ENCODE assay signal across 8 mouse cellular contexts in genomic region chr10:78411851-78412250, GRCm38 (mm10). TPM values are rescaled to one million over a fixed set of nuclear protein-coding genes. Genes with fewer than 3 reads are reported as not detected.
A peak's percentile ranks its signal among the peaks of the same experiment; 100 is the strongest.
DNase-seq lines count a peak whose midpoint lies in the region; ATAC-seq and TF ChIP-seq lines count a peak whose summit lies in the region.

No protein-coding gene starts in this region.

- peak overlapping the region; percentile 78 for H3K4me2 ChIP-seq in lung, postnatal 0 days (replicated peaks; ENCODE audit: low read depth, low read length)
- H3K4me2 ChIP-seq in intestine, postnatal 0 days (replicated peaks; ENCODE audit: low read depth) = peak overlapping the region; percentile 85

- peaks cover 12% of the 10 kb centered on the region; the same call in 1 of the 2 replicates for H3K36me3 ChIP-seq in lung, postnatal 0 days (ENCODE audit: insufficient read depth, low read length)
- peaks cover 37% of the 10 kb centered on the region for H3K36me3 ChIP-seq in intestine, postnatal 0 days (ENCODE audit: control insufficient read depth, insufficient read depth)

- peak overlapping the region; percentile 82 for H3K9ac ChIP-seq in lung, postnatal 0 days (replicated peaks; ENCODE audit: low read depth)
- peak overlapping the region; percentile 79 for H3K9ac ChIP-seq in intestine, postnatal 0 days (ENCODE audit: low read depth, low read length)

- no peaks in the 10 kb centered on the region for H3K9me3 ChIP-seq in lung, postnatal 0 days (ENCODE audit: low read length)
- H3K9me3 ChIP-seq in intestine, postnatal 0 days (ENCODE audit: control insufficient read depth) = no peaks in the 10 kb centered on the region

- H3K4me3 ChIP-seq in lung, postnatal 0 days (ENCODE audit: low read depth, low read length) = peak overlapping the region; percentile 88
- H3K4me3 ChIP-seq in embryonic fibroblast, embryonic 13.5 days (ENCODE audit: insufficient read depth, low read length) = peak overlapping the region; percentile 79
- H3K4me3 ChIP-seq in intestine, postnatal 0 days (ENCODE audit: low read depth, low read length) = peak overlapping the region; percentile 58
- peak overlapping the region; percentile 90 for H3K4me3 ChIP-seq in olfactory bulb, adult 2 months (ENCODE audit: insufficient read depth, low read depth, low read length)

- ATAC-seq in lung, postnatal 0 days = no peak
- no peak for ATAC-seq in intestine, postnatal 0 days

- H3K27ac ChIP-seq in lung, postnatal 0 days (ENCODE audit: low read length) = peak overlapping the region; percentile 91; the same call in 1 of the 2 replicates
- peak overlapping the region; percentile 30; the same call in 1 of the 2 replicates for H3K27ac ChIP-seq in embryonic fibroblast, embryonic 13.5 days (ENCODE audit: insufficient read depth, low read length)
- H3K27ac ChIP-seq in intestine, postnatal 0 days (ENCODE audit: low read depth, low read length) = peak overlapping the region; percentile 84; the same call in 1 of the 2 replicates
- peak overlapping the region; percentile 77; the same call in 1 of the 2 replicates for H3K27ac ChIP-seq in olfactory bulb, adult 2 months (ENCODE audit: insufficient read depth, low read depth, low read length)

- H3K4me1 ChIP-seq in lung, postnatal 0 days (ENCODE audit: insufficient read depth, low read depth, low read length) = no peaks in the 10 kb centered on the region
- peaks cover 5% of the 10 kb centered on the region for H3K4me1 ChIP-seq in embryonic fibroblast, embryonic 13.5 days (ENCODE audit: control insufficient read depth, insufficient read depth, low read length)
- no peaks in the 10 kb centered on the region for H3K4me1 ChIP-seq in intestine, postnatal 0 days (replicated peaks; ENCODE audit: control insufficient read depth, insufficient read depth, low read length)
- H3K4me1 ChIP-seq in olfactory bulb, adult 2 months (ENCODE audit: control insufficient read depth, insufficient read depth, low read length) = peaks cover 20% of the 10 kb centered on the region

- peak; percentile 25 for DNase-seq in lung, postnatal 0 days (ENCODE audit: low spot score)
- no peak for DNase-seq in lung, postnatal 36 days
- DNase-seq in right cerebral cortex, postnatal 14 days = no peak
- no peak for DNase-seq in ovary, postnatal 14 days (ENCODE audit: low spot score)
- DNase-seq in yolk sac, embryonic 10.5 days (ENCODE audit: low spot score) = no peak

- no peaks in the 10 kb centered on the region for H3K27me3 ChIP-seq in lung, postnatal 0 days (replicated peaks; ENCODE audit: insufficient read depth, low read length)
- no peaks in the 10 kb centered on the region for H3K27me3 ChIP-seq in intestine, postnatal 0 days (replicated peaks; ENCODE audit: control insufficient read depth, insufficient read depth, low read length)

- no peak for TF ChIP-seq CTCF in lung, postnatal 0 days (IDR thresholded peaks at IDR 0.05)
- TF ChIP-seq CTCF in embryonic fibroblast, embryonic 13.5 days (IDR thresholded peaks at IDR 0.05; ENCODE audit: borderline replicate concordance, insufficient read depth, low read length) = no peak
- TF ChIP-seq CTCF in intestine, postnatal 0 days (IDR thresholded peaks at IDR 0.05; ENCODE audit: low read depth) = no peak
- no peak for TF ChIP-seq CTCF in olfactory bulb, adult 2 months (IDR thresholded peaks at IDR 0.05; ENCODE audit: insufficient read depth, low read depth, low read length)

- 13% methylated on average over 8 of the region's 8 CpGs for WGBS in lung, postnatal 0 days
- WGBS in intestine, postnatal 0 days = 9% methylated on average over 8 of the region's 8 CpGs
- 11% methylated on average over 8 of the region's 8 CpGs for WGBS in olfactory bulb, adult 2 months

- TF ChIP-seq POLR2A in embryonic fibroblast, embryonic 13.5 days (IDR thresholded peaks at IDR 0.05; ENCODE audit: low read depth, low read length) = no peak
- no peak for TF ChIP-seq POLR2A in olfactory bulb, adult 2 months (IDR thresholded peaks at IDR 0.05; ENCODE audit: insufficient read depth, low read depth, low read length)

- no peak for TF ChIP-seq EP300 in lung, postnatal 0 days (IDR thresholded peaks at IDR 0.05)

RNA-seq across cellular contexts. Expression of gene Rrp1, which starts 1.0 kb away (rescaled TPM):
- 171 and 175 TPM in 2 replicates for polyA plus RNA-seq in lung, postnatal 0 days (2015; fragmentation: Nextera tagmentation; extraction: Ambion mirVana)
- 130 and 139 TPM in 2 replicates for polyA plus RNA-seq in embryonic fibroblast, embryonic 13.5 days (2011; ENCODE audit: insufficient read length, low read depth, missing spikeins)
- polyA plus RNA-seq in intestine, postnatal 0 days (2015; fragmentation: Nextera tagmentation; extraction: Ambion mirVana) = 141 and 148 TPM in 2 replicates
- 444 TPM in 1 of 2 replicates, not detected in the other for polyA plus RNA-seq in olfactory bulb, adult 2 months (2012; ENCODE audit: insufficient read depth, insufficient read length, low replicate concordance, missing spikeins)

RNA-seq across cellular contexts. Expression of gene Cstb, which starts 13.6 kb away (rescaled TPM):
- 440 and 490 TPM in 2 replicates for polyA plus RNA-seq in lung, postnatal 0 days (2015; fragmentation: Nextera tagmentation; extraction: Ambion mirVana)
- 386 and 437 TPM in 2 replicates for polyA plus RNA-seq in embryonic fibroblast, embryonic 13.5 days (2011; ENCODE audit: insufficient read length, low read depth, missing spikeins)
- polyA plus RNA-seq in intestine, postnatal 0 days (2015; fragmentation: Nextera tagmentation; extraction: Ambion mirVana) = 1,208 and 1,296 TPM in 2 replicates
- polyA plus RNA-seq in olfactory bulb, adult 2 months (2012; ENCODE audit: insufficient read depth, insufficient read length, low replicate concordance, missing spikeins) = 1,067 TPM in 1 of 2 replicates, not detected in the other

RNA-seq across cellular contexts. Expression of gene Pdxk, which starts 52.9 kb away (rescaled TPM):
- 4.7 and 4.9 TPM in 2 replicates for polyA plus RNA-seq in lung, postnatal 0 days (2015; fragmentation: Nextera tagmentation; extraction: Ambion mirVana)
- polyA plus RNA-seq in embryonic fibroblast, embryonic 13.5 days (2011; ENCODE audit: insufficient read length, low read depth, missing spikeins) = 8.4 and 12.4 TPM in 2 replicates
- polyA plus RNA-seq in intestine, postnatal 0 days (2015; fragmentation: Nextera tagmentation; extraction: Ambion mirVana) = 22.8 and 26.5 TPM in 2 replicates
- polyA plus RNA-seq in olfactory bulb, adult 2 months (2012; ENCODE audit: insufficient read depth, insufficient read length, low replicate concordance, missing spikeins) = not detected in 2 replicates

RNA-seq across cellular contexts. Expression of gene Agpat3, which starts 59.6 kb away (rescaled TPM):
- polyA plus RNA-seq in lung, postnatal 0 days (2015; fragmentation: Nextera tagmentation; extraction: Ambion mirVana) = 119 and 129 TPM in 2 replicates
- 43.7 and 45.4 TPM in 2 replicates for polyA plus RNA-seq in embryonic fibroblast, embryonic 13.5 days (2011; ENCODE audit: insufficient read length, low read depth, missing spikeins)
- 277 and 284 TPM in 2 replicates for polyA plus RNA-seq in intestine, postnatal 0 days (2015; fragmentation: Nextera tagmentation; extraction: Ambion mirVana)
- polyA plus RNA-seq in olfactory bulb, adult 2 months (2012; ENCODE audit: insufficient read depth, insufficient read length, low replicate concordance, missing spikeins) = 102 TPM in 1 of 2 replicates, not detected in the other

Comparison
In these comparisons a context has a peak if more than half of its experiments do, and no peak if none do; other contexts are left out.
1. H3K27ac ChIP-seq: peak in every context shown above with its lines; median percentile 91 in lung, postnatal 0 days; 84 in intestine, postnatal 0 days; 77 in olfactory bulb, adult 2 months; 30 in embryonic fibroblast, embryonic 13.5 days.